Mouse (Mus musculus): ENCODE data around the gene Cd302.
A peak's percentile ranks its signal among the peaks of the same experiment; 100 is the strongest.

GRCm38 (mm10) chr2:60209703-60210651 lies 74.3 kb downstream of the Cd302 start, which contains the start of the genes Baz2b and March7:
- TF ChIP-seq CTCF (IDR thresholded peaks at IDR 0.05) = peak; percentile 48
- TF ChIP-seq EP300 (IDR thresholded peaks at IDR 0.05) = no peak
